Mouse (Mus musculus): ENCODE data around the gene Acadm. TPM values are rescaled to one million over a fixed set of nuclear protein-coding genes. Genes with fewer than 3 reads are reported as not detected.

Gene Acadm
- total RNA-seq, 2 experiments from 2014 or later = 288 to 531 TPM

DNA sequence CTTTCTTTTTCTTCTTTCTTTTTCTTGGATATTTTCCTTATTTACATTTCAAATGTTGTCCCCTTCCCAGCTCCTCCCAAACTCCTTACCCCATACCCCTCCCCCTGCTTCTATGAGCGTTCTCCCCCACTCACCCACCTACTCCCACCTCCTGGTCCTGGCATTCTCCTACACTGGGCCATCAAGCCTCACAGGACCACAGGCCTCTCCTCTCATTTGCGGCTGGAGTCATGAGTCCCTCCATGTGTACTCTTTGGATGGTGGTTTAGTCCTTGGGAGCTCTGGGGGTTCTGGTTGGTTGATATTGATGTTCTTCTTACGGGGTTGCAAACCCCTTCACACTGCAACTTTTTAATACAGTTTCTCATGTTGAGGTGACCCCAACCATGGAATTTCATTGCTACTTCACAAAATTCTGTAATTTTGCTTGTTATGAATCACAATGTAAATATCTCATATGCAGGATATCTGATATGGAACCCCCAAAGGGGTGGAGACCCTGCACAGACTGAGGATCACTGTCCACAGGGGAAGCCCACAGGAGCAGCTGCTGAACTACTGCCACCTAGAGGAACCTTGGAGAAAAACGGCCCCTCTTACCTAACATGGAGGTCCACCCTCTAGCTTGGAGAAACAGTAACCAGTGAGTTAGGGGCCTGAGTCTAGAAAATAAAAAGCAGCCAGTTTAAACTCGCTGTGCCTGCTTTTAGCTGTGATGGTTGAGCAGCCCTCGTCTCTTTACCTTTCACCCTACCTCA lies 17.4 kb upstream of the Acadm start:
- TF ChIP-seq CTCF (IDR thresholded peaks at IDR 0.05) = peak; percentile 68
- intact Hi-C loops (cut with DNase I) = loop anchor here (5.0 kb wide), 1 partner anchor 55 kb away; the partner anchor contains the start of gene Msh4
- Histone ChIP-seq H3K27ac (no peak overlapping the region), H3K4me3 (no peak overlapping the region)
- no peak for DNase-seq

DNA sequence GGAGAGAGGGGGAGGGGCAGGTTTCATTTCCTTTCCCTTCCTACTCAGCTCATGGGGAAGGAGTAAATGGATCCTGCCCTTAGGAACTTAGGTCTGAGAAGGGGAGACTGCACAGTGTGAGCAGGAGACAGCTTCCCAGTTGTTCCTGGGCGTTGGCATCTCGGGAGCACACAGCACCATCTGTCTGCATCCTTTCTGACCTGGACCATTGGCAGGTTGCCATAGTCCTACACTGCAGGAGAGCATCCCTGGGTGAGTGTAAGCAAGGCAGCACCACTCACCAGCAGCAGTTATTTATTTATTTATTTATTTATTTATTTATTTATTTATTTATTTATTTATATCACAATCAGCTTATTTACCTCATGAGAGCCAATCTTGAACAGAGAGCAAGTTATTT lies 16.5 kb upstream of the Acadm start:
- Histone ChIP-seq H3K4me3 (no peak overlapping the region), H3K27ac (no peak overlapping the region)
- no peak for TF ChIP-seq CTCF (IDR thresholded peaks at IDR 0.05)
- intact Hi-C loops (cut with DNase I) = loop anchor here (5.0 kb wide), 1 partner anchor 54 kb away; the partner anchor contains the start of gene Msh4
- no peak for DNase-seq

DNA sequence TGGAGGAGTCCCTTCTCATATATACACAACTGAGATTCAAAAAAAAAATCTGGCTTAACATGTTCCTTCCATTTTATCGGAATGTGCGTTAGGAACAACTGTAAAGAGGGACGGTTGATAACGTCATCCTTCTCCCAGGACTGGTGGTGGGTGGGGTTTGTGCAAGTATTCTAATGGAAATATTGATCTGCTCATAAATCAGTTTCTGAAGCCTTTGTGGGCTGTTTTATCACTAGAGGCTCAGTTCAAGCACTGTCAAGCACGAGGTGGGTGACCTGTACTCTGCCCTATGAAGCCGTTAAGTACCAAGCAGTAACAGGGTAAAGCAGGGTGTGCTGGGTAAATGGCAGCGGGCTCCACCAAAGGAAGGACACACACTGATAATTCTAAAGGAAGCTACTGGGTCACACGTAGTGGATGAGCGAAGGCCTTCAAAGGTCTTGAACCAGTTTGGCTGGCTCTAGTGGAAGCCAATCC lies 15.3 kb upstream of the Acadm start:
- Histone ChIP-seq H3K4me3 (no peak overlapping the region), H3K27ac (no peak overlapping the region)
- DNase-seq = no peak
- no peak for TF ChIP-seq CTCF (IDR thresholded peaks at IDR 0.05)
- intact Hi-C loops (cut with DNase I) = loop anchor here (1.0 to 5.0 kb wide), 2 partner anchors 52 to 267 kb away; partner anchors contain the start of gene Msh4

DNA sequence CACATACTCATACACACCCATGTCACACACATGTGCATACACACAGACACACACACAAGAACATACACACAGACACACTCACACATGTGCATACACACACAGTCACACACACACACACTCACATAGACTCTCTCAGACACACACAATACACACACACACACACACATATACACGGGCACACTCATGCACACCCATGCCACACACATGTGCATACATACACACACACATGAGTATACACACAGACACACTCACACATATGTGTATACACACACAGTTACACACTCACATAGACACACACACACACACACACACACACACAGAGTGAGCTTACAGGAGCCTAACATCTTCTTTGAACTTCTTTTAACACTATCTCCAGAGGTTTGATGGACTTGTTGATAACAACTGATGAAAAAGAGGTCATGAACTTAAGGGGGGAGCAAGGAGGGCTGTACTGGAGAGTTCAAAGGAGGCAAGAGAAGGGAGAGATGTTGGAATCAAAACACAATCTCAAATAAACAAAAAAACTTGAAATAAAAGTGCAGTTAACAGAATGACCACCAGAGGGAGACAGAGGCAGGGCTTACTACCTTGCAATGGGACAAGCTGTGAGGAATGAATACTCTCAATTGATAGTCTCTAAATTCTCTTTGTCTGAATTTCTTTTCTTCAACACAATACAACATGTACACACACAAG lies 14.8 kb upstream of the Acadm start:
- peak; percentile 97 for TF ChIP-seq CTCF (IDR thresholded peaks at IDR 0.05)
- Histone ChIP-seq H3K4me3 (no peak overlapping the region), H3K27ac (no peak overlapping the region)
- DNase-seq = no peak
- intact Hi-C loops (cut with DNase I) = loop anchor here (1.0 kb wide), 1 partner anchor 267 kb away; no protein-coding TSS in a partner anchor

DNA sequence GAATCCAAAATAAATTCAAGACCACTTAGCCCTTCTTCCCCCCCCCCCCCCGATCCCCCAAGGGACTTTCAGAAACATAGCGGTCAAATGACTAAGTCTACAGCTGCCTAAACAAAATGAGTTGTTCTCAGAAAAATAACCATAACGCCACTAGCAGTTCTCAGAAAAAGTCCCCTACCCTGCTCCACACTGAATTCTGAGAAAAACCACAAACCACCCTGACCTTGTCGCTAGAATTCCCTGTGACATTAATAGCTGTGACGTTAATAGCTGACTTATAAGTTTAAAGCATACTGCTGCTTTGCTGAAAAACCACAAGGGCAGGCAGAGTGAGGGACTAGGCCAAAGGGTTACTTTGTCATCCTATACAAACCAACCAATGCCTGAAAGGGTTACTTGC lies 13.5 kb upstream of the Acadm start:
- TF ChIP-seq CTCF (IDR thresholded peaks at IDR 0.05) = no peak
- DNase-seq = no peak
- Histone ChIP-seq H3K27ac (no peak overlapping the region), H3K4me3 (no peak overlapping the region)
- intact Hi-C loops (cut with DNase I) = no loop called here

DNA sequence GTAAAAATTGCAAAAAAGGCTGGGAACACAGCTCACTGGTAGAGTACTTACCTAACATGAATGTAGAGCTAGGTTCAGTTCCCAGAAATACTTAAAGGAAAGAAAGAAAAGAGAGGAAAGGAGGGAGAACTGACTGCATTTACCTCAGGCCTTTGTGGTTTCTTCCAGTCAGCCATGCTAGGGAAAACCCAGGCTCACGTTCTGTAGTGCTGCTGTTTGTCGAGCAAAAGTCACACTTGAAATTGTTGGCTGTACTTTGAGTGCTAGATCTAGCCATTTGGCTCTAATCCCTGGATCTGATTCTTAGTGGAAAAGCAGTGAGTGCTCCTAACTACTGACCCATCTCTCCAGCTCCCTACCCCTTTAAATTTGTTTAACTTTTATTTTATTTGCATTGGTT lies 3.7 kb upstream of the Acadm start:
- Histone ChIP-seq H3K27ac (peak overlapping the region; percentile 29; the same call in 1 of the 2 replicates), H3K4me3 (no peak overlapping the region)
- no peak for DNase-seq
- no peak for TF ChIP-seq CTCF (IDR thresholded peaks at IDR 0.05)
- intact Hi-C loops (cut with DNase I) = no loop called here

DNA sequence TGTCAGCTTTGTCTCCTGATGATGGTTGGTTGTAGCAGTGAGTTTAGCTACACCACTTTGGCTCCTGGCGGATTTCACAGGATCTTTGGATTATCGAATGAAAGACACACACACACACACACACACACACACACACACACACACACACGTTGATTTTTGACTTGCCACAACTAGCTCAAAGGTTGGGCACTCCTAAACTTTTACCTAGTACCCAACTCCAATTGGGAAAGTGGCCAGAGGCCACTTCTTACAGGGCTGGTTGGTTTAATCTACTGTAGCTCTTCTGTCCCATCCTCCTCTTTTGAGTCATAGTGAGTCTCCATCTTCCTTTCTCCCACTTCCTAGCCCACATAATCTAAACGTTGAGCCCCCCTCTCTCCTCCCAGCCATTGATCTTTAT lies 2.8 kb upstream of the Acadm start:
- intact Hi-C loops (cut with DNase I) = no loop called here
- Histone ChIP-seq H3K4me3 (no peak overlapping the region), H3K27ac (no peak overlapping the region)

DNA sequence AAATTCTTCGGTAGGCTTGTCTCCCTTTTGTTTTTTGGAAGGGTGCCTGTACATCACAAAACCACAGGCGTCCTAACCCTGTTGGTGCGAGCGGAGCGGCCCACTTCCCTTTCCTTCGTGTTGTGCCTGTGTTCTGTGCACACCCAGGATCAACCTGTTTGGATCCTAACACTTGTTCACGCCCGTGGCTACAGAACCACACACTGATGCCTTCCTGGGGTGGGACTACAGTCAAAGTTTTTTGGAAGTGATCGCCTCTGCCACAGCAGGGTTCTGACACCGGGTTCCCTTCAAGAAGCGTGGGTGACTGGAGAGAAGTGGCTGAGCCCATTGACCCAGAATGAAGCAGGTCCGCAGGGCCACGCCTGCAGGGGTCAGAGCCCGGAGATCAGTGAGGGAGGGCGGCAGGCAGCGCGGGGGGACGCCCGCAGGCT lies 514 bp downstream of the Acadm start:
- TF ChIP-seq CTCF (IDR thresholded peaks at IDR 0.05) = no peak
- intact Hi-C loops (cut with DNase I) = loop anchor here (1.0 kb wide), 1 partner anchor 32 kb away; no protein-coding TSS in a partner anchor
- Histone ChIP-seq H3K27ac (peak overlapping the region; percentile 96), H3K4me3 (peak overlapping the region; percentile 98)
- no peak for DNase-seq

More for the DNA sequence above, 2.8 kb upstream of the Acadm start:
- no peak for DNase-seq
- no peak for TF ChIP-seq CTCF (IDR thresholded peaks at IDR 0.05)

DNA sequence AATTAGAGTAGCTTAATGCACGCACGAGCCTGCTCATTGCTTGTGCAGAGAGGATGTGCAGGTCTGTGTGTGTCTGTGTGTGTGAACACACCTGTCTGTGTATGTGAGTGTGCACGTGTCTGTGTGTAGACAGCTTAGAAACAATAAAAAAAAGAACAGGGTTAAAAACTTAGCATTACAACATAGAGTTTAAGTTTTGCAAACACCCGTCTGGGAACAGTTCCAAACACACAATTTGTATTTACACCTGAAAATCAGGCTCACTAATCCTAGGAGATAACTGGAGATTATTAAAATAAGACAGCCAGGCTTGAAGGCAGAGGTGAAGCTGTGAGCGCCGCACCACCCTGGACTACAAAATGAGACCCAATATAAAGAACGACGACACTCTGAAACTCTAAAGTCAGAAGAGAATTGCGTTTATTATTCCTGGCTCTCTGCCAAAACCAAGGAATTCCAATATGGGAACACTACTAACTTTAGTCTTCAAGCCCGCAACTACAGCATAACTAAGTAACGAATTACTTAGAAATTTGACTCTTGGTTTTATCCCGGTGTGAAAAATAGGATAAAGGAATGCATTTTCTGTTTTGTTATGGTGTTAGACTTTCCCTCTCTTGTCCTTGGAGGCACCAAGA lies 1.3 kb downstream of the Acadm start:
- TF ChIP-seq CTCF (IDR thresholded peaks at IDR 0.05) = no peak
- intact Hi-C loops (cut with DNase I) = no loop called here
- peak overlapping the region; percentile 98 for H3K4me3 ChIP-seq
- no peak for DNase-seq
- peak overlapping the region; percentile 96 for H3K27ac ChIP-seq

DNA sequence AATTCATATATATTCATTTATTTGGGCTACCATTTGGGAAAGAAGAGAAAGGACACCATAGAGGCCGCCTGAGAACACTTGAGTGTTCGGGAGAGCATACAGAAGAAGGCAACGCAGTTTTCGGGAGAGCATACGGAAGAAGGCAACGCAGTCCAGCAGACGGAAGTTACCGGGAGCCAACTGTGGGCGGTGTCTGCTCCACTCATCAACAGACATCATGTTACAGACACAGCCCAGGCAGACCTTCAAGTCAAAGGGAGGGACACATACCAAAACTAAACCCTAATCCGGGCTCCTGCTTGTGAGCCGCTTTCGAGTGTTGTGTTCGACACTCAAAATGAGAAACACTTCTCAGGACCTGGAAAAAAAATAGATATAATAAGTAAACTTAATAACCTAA lies 2.8 kb downstream of the Acadm start:
- intact Hi-C loops (cut with DNase I) = no loop called here
- Histone ChIP-seq H3K27ac (peak overlapping the region; percentile 96), H3K4me3 (peak overlapping the region; percentile 46)
- TF ChIP-seq CTCF (IDR thresholded peaks at IDR 0.05) = no peak
- peak; percentile 42 for DNase-seq

DNA sequence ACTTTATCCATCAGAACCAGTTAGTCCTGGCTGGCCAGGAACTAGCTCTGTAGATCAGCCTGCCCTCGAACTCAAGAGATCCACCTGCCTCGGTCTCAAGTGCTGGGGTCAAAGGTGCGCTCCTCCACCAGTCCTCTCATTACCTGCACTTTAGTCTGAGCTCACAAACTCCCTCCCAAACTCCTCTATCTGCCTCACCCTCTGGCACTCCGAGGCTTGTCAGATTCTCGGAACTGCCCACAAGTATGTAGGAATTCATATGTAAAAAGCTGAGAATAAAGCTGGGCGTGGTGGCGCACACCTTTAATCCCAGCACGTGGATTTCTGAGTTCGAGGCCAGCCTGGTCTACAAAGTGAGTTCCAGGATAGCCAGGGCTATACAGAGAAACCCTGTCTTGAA lies 3.9 kb downstream of the Acadm start:
- intact Hi-C loops (cut with DNase I) = no loop called here

DNA sequence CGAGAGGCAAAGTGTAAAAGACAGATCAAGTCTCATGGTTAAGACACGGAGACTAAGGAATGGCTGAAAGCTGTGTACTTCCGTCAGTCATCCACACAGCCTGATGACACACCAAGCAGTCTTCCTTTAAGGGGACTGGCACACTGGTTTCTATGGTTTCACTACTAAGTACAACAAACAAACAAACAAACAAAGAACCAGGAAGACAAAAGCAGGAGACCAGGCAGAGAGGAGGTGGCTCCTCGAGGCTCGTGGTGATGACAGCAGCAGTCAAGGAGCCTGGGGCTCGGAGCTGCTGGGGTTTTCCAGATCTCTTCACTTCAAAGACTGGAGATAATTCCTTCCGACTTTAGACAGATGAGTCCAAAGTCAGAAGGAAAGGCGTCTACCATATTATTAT lies 4.4 kb downstream of the Acadm start:
- TF ChIP-seq CTCF (IDR thresholded peaks at IDR 0.05) = no peak
- no peak overlapping the region; the same call in 1 of the 2 replicates for H3K27ac ChIP-seq
- intact Hi-C loops (cut with DNase I) = no loop called here
- no peak for DNase-seq
- H3K4me3 ChIP-seq = no peak overlapping the region

More for the DNA sequence above, 3.9 kb downstream of the Acadm start:
- TF ChIP-seq CTCF (IDR thresholded peaks at IDR 0.05) = no peak
- DNase-seq = no peak
- Histone ChIP-seq H3K4me3 (no peak overlapping the region), H3K27ac (no peak overlapping the region)

Data from gastrocnemius, adult 2 months (tissue).